Mouse (Mus musculus) yolk sac, embryonic 10.5 days (tissue): ENCODE measurements around the gene Spag9.
A peak's percentile ranks its signal among the peaks of the same experiment; 100 is the strongest.

Experiments
- DNase-seq: peaks from one replicate; pipeline ENCODE4 v3.0.0-alpha.2; 2017; ENCODE audit warnings: low spot score

Spag9 gene

GRCm38 (mm10) chr11:93995720-93996305, at the start of gene Spag9:
TSS of gene Spag9 (plus strand) at chr11:93996091.
- DNase-seq, result peak; percentile 94

GRCm38 (mm10) chr11:93948887-93949567, 46.9 kb upstream of the Spag9 start:
- no peak for DNase-seq

GRCm38 (mm10) chr11:93950045-93950444, 45.8 kb upstream of the Spag9 start:
- DNase-seq, result peak; percentile 72

- DNase-seq, result no peak
Observed at GRCm38 (mm10) chr11:93952376-93952775, 43.5 kb upstream of the Spag9 start.

GRCm38 (mm10) chr11:93954738-93955255, 41.1 kb upstream of the Spag9 start:
- peak; percentile 55 for DNase-seq

GRCm38 (mm10) chr11:93955256-93956150, 40.4 kb upstream of the Spag9 start:
- DNase-seq, result peak; percentile 96

- no peak for DNase-seq
Observed at GRCm38 (mm10) chr11:93956159-93956558, 39.7 kb upstream of the Spag9 start, which contains the start of gene Nme2. TSS of gene Nme2 (minus strand) at chr11:93956259.

- no peak for DNase-seq
Observed at GRCm38 (mm10) chr11:93957031-93957555, 38.8 kb upstream of the Spag9 start.

- DNase-seq, result no peak
Observed at GRCm38 (mm10) chr11:93957746-93958145, 38.1 kb upstream of the Spag9 start.

- no peak for DNase-seq
Observed at GRCm38 (mm10) chr11:93961482-93961881, 34.4 kb upstream of the Spag9 start.

GRCm38 (mm10) chr11:93963013-93963412, 32.9 kb upstream of the Spag9 start:
- DNase-seq, result no peak

- DNase-seq, result no peak
Observed at GRCm38 (mm10) chr11:93965391-93965790, 30.5 kb upstream of the Spag9 start.

- DNase-seq, result no peak
Observed at GRCm38 (mm10) chr11:93967381-93967780, 28.5 kb upstream of the Spag9 start.

- peak; percentile 99 for DNase-seq
Observed at GRCm38 (mm10) chr11:93968005-93968847, 27.7 kb upstream of the Spag9 start, which contains the start of the genes Gm20390 and Nme1. TSS of gene Gm20390 (minus strand) at chr11:93968293. TSS of gene Nme1 (minus strand) at chr11:93968521.

GRCm38 (mm10) chr11:93968848-93969128, 27.1 kb upstream of the Spag9 start:
- DNase-seq, result no peak

GRCm38 (mm10) chr11:93969171-93969570, 26.7 kb upstream of the Spag9 start:
- no peak for DNase-seq

GRCm38 (mm10) chr11:93969799-93970198, 26.1 kb upstream of the Spag9 start:
- no peak for DNase-seq

- no peak for DNase-seq
Observed at GRCm38 (mm10) chr11:93972951-93973350, 22.9 kb upstream of the Spag9 start.

- DNase-seq, result no peak
Observed at GRCm38 (mm10) chr11:93979502-93980049, 16.3 kb upstream of the Spag9 start.

GRCm38 (mm10) chr11:93984619-93985018, 11.3 kb upstream of the Spag9 start:
- no peak for DNase-seq

- DNase-seq, result no peak
Observed at GRCm38 (mm10) chr11:93985265-93985664, 10.6 kb upstream of the Spag9 start.
